Mouse (Mus musculus) stomach, postnatal 0 days (tissue): ENCODE measurements around the gene Rps6ka5.

ENCODE experiments used
- CTCF ChIP-seq: IDR thresholded peaks from 2 replicates; pipeline ENCODE4 v1.5.1; 2016; ENCODE audit warnings: antibody characterized with exemption, low read depth, mild to moderate bottlenecking, moderate library complexity
- EP300 ChIP-seq: optimal IDR thresholded peaks from 2 replicates; pipeline ENCODE3; 2016; ENCODE audit warnings: antibody characterized with exemption

DNA sequence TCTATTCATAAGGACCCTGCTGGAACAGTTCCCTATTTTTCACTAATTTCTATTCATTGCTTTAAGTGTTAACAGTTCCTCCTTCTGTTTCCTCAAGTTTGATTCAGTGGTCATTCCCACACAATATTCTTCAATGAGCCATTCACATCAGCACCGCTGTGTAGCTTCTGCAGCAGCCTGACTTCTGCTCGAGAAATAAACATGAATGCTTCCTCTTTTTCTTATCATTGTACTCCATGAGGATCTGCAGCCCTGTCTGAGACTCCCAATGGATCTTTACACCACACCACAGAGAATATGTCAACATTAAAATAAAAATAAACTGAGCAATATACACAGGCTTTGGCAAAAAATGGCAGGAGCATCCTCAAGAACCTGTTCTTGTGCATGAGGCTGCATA lies 111.5 kb downstream of the Rps6ka5 start:
- no peak for TF ChIP-seq CTCF
- no peak for TF ChIP-seq EP300
